Mouse (Mus musculus): ENCODE data around the gene Msto1. TPM values are rescaled to one million over a fixed set of nuclear protein-coding genes. Genes with fewer than 3 reads are reported as not detected.
"Not testable (repeated sequence)": the region's sequence is repeated elsewhere in the genome, so short reads cannot be mapped to it uniquely, and the experiment has no call there.

Msto1 gene
- polyA plus RNA-seq (2017; shearing (Covaris generic)), result 10 to 100 TPM; 21.0 to 36.5 TPM

DNA sequence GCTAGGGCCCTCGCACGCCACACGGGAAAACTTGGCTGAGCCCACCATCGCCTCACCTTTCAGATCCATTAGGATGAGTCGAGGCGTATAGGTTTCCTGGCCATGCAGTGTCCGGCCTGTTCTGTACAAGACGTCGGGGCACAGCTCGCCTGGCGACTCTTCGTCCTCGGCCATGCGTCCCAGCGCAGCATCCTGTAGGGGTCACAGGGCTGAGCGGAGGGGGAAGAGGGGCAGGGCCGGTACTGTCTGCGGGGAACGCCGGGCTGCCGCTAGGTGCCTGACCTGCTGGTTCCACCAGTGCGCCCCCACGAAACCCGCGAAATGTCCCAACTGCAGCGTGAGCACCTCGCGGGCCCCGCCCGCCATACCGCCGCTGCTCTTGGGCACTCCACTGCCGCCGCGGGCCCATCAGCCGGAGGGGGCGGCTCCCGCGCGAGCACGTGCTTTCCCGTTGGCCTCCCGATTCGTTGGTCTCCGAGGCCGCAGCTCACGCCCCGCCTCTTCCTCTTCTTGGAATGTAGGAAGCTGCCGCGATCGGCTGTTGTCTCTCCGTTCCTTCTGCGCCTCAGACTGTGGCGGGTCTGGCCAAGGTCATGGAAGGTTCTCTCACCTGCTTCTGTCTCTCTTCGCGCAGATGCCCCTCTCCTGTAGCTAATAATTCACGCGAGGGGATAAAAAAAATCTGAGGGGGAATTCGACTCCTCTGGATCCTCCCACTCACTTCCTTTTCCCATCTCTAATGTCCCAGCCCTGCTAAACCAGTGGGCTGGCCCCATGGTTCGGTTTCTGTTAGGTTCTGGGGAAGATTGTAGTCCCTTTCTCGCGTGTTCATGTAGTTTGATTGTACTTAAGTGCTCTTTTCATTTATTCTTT, at the start of gene Msto1:
Msto1 (minus strand) TSS at position 489 of the 873 bp plus-strand sequence.
- peak; percentile 99 for ATAC-seq

DNA sequence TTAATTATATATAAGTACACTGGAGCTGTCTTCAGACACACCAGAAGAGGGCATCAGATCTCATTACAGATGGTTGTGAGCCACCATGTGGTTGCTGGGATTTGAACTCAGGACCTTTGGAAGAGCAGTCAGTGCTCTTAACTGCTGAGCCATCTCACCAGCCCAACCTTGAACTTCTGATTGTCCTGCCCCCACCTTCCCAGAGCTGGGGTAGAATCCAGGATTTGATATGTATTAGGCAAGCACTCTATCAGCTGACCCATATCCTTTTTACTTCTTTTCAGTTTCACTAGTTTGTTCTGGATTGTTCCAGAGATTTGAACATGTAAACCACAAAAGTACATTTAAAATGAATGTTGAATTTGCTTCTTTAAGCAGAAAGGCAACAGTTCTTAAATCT, 49.4 kb upstream of the Msto1 start:
- ATAC-seq, result not testable (repeated sequence)

DNA sequence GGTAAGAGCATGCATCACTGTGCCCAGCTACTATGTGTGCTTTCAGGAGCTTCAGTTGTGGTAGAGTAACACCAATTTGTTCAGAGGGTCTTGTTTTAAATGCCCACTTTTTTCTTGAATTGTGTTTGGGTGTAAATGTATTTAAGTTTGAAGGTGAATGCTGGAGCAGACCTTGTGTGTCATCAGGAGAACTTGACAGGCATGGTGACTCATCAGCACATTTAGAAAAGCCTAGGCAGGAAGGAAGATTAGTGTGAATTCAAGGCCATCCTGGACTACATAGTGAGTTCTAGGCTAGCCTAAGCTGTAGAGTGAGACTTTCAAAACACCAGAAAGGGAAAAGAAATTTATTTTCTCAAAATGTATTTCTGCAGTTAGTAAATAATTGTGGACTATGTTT, 39.9 kb upstream of the Msto1 start:
- ATAC-seq, result no peak

DNA sequence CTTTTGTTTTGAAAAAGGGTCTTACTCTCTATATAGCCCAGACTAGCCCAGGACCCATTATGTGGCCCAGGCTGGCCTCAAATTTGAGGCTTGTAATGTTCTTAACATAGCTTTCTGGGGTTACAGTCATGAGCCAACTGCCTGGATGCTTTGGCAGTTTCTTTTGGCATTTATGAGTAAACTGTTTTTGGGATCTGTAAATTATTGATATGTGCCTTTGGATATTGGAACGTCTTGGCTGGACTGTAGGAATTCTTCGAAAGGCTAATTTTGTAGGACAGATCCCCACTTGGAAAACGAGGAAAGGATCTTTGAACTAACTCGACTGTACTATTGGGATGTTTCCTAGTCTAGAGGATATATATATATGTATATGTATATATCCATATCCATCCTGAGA, 39.4 kb upstream of the Msto1 start:
- no peak for ATAC-seq

DNA sequence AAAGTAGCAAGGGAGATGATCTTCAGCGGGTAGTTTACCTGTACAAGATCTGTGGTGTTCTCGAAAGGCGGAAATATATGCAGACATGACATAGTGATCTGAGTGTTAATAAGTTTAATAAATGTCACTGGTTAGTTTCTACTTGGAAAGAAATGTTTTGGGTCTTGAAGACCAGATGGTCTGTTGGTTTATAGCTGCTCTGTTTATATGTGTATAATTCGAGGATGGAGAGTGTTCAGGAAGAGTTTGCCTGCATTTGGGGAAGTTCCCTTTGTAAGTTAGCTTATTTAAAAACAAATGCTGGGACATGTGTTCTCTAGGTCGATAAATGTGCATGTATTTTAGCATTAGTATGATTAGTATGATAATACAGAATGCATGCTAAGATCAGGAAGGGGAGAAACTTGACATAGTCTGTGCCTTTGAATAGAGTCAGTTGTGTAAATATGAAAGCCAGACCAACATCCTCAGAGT, 37.6 kb upstream of the Msto1 start:
- ATAC-seq, result no peak

DNA sequence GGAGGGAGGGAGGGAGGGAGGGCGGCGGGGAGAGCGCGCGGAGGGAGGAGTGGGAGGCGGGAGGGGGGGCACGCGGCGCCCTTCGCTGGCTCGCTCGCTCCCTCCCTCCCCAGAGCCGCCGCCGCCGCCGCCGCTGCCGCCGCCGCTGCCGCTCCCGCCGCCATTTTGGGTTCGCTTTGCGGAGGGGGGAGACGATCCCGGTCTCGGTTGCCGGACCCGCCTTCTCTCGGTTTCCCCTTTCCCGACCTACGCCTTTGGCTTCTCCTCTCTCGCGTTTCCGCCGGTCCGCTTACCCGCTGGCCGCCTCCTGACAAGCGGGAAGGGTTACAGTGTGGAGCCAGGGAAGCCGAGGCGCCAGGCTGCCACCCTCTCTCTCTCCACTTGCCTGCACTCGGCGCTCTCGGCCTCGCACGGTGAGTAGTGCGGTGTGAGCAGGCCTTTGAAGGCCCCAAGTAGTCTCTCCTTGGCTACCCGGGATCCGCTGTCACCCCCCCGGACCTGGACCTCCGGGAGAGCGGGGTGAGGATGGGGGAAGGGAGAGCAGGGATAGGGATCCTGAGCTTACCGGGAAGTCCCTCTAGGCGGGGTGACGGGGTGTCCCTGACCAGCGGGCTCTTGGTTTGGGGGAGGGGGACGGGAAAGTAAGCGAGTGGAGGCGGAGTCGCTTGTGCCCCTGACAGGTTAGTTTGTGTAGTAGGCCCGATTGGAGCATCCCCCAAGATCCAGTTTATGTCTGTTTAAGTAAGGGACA, 37.0 kb upstream of the Msto1 start, which contains the start of the genes Ash1l and Dap3:
Ash1l (plus strand) TSS at position 47 of the 751 bp plus-strand sequence.
Dap3 (minus strand) TSS at position 606 of the 751 bp plus-strand sequence.
- ATAC-seq, result peak; percentile 76

DNA sequence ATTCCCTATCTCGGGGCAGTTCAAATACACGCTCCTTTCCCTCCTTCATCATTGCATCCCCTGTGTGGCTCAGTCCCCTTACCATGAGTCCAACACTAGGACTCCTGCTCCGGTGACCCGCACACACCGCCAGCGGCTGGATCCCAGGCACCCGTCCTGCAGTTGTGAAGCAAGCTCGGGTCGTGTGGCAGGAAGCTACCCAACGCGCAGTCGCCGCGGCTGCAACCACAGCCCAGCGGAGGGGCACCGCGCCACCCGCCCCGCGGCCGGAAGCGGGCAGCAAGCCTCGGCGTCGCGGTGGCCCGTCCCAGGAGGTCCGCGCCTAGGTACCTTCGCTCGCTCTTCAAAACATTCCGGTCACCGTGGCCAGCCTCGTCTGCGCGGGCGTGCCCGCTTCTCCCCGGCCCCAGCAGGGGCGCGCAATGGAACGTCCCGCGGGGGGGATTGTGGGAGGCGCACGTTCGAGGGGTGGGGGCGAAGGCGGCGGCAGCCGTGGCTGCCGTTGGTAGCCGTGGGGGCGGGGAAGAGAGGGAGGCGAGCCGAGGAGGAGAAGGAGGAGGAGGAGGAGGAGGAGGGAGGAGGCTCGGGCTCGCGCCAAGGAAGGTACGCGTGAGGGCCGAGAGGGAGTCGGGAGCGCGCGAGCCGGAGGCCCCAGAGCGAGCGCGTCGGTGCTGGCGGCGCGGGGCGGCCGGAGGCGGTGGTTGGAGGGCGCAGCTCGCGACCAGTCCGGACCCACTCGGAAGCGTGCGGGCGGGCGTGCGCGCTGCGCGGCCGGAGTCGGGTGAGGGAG, 36.2 kb upstream of the Msto1 start:
- ATAC-seq, result peak; percentile 75

DNA sequence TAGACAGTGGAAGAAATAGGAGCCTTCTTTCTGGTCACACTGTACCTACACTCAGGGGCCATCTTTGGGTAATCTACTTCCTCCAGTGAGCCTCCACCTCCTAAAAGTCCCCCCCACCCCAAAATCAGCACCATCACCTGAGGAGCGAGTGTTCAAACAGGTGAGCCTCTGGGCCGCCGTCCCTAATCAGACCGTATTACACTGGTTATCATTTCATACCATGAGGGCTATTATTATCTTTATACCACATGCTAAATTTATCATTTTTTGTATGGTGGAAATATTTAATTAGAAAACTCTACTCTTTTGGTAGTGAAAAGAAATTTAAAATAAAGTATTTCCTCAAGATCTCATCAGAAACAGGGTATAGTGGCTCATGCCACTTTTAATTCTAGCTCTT, 30.3 kb upstream of the Msto1 start:
- ATAC-seq, result no peak

DNA sequence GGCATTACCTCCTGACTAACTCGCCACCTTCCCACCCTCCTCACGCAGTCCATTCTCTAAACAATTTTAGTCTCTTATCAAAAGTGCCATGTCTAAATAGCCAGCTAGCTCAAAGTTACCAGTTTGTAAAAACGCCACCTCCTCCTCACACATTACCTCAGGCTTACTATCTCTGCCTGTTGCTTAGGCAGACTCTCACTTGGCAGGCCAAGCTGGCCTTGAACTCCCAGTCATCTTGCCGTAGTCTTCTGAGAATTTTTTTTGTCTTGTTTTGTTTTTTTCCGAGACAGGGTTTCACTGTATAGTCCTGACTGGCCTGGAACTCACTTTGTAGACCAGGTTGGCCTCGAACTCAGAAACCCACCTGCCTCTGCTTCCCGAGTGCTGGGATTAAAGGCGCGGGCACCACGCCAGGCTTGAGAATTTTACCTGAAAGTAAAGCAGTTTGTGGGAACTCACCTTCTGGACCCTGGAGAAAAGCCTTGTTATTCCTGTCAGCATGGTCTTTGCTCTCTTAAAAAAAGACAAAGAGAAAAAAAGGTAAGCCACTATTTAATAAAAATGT, 28.6 kb upstream of the Msto1 start:
- no peak for ATAC-seq

DNA sequence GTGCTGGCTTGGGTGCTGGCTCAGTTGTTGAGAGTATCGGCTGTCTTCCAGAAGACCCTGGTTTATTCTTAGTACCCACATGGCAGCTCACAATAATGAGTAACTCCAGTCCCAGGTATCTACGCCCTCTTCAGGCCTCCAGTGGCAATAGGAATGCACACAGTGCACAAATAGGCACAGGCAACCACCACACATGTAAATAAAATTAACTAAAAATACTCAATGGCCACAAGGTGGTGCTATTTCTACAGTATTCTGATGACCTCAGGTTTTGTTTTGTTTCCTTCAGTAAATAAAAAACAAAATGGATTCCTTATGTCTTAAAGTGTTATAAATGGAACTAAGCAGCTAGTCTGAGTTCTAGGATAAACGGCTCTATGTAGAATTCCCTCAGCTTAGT, 25.9 kb upstream of the Msto1 start:
- peak; percentile 73 for ATAC-seq

DNA sequence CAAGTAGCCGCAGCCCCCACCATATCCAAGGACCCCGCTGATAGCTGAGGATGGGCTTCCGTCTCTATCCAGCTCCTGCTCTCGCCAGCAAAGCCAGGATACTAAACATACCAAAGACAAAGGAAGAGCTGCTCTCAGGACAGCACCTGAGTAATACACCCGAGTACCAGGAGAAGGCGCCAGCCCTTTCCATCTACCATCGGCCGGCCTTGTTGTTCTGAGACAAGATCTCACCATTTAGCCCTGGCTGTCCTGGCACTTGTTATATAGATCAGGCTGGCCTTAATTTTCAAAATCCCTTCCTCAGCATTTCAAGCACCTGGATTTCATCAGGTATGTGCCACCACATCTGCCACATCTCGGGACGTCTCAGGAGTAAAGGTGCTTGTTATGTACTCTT, 25.3 kb upstream of the Msto1 start:
- no peak for ATAC-seq

DNA sequence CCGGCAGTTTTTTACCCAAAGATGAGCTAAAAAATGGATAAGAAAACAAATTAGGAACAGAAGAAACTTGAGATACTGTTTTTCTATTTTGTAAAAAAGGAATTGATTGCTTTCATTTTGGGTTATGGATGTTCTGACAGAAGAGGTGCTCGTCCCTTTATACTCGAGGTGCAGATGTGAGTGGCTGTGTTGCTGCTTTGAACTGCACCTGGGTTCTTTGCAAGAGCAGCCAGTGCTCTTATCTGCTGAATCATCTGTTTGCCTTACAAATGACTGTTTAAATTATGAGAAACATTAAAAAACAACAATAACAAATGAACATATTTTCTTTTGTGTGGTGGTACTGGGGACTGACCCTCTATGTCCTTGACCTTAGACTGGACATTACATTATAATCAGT, 15.7 kb upstream of the Msto1 start:
- ATAC-seq, result no peak

DNA sequence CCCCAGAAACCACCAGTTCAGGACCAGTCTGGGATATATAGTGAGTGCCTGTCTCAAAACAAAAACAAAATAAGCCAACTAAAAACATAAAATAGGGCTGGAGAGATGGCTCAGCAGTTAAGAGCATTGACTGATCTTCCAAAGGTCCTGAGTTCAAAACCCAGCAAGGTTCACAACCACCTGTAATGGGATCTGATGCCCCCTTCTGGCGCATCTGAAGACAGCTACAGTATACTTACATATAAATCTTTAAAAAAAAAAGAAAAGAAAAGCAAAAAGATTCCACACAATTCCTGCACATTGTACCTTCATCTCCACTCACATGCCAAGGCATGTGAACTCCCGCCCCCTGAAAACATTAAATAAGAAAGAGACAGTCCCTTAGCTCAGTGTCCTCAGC, 11.9 kb upstream of the Msto1 start:
- ATAC-seq, result no peak

DNA sequence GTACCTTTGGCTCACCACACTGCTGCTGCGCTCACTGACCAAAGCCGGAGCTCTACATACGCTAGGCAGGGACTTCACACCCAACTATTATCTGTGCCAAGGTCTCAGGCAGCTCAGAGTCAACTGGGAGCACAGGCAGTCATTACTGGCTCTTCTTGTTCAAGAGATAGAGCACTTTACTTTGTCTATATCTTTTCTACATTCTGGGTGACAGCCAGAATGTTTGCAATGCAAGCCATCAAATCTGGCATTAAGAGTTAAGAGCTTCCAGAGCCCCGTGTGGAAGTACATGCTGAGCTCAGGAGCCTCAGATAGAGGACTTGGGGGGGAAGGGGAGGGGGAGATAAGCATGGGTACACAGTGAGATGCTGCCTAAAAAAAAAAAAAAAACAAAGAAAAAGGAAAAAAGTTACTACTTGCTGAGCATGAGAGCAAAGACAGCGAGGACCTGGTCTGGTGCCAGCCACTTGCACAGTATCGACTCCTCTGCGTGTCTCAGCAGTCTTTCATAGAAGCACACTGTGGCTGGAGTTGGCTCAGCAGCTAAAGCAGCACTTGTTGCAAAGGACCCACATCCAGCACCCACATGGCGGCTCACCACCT, 10.3 kb upstream of the Msto1 start:
- no peak for ATAC-seq

DNA sequence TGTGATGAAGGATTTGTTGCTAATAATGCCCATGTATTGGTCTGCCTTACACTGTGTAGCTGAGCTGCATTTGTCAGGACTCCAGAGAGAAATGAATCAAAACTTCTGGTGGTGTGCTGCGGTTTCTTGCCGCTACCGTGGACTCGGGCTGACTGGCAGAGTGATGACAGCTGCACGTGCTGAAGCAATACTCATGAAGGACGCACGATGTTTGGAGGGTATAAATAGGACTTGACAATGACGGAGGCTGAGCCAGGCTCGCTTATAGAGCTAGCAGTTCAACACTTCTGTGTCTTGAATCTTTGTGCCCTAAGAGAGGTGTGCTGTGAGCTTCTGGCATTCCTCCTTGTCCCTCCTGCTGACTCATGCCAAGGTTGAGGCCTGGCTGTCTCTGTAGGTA, 7.6 kb upstream of the Msto1 start:
- no peak for ATAC-seq

DNA sequence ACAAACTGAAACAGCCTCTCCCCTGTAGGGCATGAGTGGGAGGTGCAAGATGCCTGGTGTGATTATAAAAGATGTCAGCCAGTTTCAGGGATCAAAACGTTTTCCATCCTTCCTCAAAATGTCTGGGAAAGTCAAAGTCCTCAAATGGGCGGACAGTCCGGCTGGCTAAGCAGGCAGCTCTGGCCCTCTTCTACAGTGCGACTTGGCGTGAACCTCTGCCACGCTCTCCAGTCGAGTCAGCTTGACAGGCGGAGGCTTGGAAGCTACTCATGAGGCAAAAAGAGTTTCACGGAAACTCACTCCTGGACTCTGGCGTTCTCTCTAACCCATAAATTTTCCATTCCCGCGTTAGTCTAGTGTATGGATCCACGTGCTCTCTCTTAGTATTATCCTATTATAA, 5.2 kb upstream of the Msto1 start:
- ATAC-seq, result no peak

DNA sequence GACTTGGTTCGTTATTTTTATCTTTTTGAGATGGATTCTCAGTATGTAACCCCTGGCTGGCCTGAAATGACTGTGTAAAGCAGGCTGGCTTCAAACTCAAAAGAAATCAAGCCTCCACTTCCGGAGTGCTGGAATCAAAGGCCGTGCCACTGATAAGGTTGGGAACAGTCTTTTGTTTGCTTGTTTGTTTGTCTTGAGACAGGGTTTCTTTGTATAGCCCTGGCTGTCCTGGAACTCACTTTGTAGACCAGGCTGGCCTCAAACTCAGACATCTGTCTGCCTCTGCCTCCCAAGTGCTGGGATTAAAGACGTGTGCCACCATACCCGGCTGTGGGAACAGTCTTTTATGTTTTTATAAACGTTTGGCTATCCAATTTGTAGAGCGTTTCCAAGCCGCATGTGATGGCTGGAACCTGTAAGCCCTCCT, 598 bp upstream of the Msto1 start:
- ATAC-seq, result peak; percentile 18

DNA sequence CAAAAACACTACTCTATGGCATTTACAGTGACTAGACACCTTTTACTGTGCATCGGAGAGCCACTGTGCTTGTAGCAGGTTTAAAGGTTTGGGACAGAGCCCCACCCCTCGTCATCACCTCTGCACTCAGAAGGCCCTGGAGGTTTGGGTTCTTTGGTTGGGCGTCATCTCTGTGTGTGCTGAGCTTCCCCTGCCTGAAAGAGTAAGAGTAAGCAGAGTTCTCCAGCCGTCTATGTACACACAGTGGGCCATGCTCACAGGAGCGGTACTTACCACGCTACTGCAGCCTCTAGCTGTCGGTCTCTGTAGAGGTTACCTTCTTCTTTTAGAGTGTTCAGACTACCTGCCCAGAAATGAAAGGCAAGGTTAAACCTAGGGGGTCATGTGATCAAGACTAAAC, 1.2 kb downstream of the Msto1 start:
- ATAC-seq, result no peak

DNA sequence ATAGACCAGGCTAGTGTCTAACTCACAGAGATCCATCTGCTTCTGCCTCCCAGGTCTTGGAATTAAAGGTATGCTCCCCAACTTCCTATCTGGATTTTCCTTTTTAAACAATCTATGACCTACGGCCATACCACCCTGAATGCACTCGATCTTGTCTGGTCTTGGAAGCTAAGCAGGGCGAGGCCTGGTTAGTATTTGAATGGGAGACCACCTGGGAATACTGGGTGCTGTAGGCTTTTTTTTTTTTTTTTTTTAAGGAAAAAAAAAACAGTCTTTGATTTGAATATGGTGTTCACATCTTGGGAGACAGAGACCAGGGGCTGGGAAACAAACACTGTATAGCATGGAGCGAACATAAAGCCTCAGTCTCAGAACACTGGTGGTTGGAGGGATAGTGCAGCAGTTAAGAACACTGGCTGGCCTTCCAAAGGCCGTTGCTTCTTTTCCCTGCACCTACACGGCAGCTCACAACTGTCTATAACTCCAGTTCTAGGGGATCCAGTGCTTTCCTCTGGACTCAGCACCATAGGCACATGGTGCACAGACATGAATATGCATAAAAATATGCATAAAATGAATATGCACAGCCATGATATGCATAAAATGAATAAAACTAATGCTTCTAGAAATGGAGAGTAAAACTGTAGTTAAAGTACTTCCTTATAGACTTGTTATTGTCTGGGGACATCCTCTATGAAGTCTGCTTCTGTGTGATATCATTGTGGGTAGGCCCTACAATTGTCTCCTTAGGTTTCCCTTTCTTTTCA, 7.2 kb downstream of the Msto1 start:
- ATAC-seq, result no peak

DNA sequence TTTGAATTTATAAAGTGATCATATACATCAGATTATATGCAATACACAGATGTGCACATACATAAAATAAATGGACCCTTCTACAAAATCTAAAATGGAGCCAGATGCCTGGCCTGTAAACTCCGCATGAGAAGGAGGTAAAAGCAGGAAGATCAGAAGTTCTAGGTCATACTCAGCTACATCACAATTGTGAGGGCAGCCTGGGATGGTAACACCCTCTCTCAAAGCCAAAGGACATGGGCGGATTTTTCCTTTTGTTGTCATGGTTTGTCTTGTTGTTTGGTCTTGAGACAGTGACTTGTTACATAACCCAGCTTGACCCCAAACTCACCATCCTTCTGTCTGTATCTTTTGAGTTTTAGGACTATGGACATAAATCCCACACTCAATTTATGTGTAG, 8.1 kb downstream of the Msto1 start:
- ATAC-seq, result no peak

DNA sequence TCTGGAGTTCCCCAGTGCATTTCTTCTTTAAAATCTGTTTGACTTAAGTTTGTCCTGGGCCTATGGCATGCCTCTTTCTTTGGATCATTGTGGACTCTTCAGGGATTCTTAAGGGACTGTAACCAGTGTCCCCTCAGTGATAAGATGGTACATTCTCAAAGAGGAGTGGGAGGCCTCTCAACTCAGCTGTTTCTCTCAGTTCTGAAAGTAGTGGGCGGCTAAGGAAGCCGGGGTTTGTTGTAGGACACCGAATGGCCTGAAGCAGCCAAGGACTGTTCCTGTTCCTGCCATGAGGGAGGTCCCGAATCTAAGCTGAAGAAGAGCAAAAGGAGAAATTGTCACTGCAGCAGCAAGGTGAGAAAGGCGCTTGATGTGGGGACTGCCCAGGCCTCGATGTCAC, 8.6 kb downstream of the Msto1 start:
- no peak for ATAC-seq

Data from CD4-positive, CD25-positive, alpha-beta regulatory T cell, adult 4 months (primary cell).